Mouse (Mus musculus) cerebellum, adult 2 months (tissue): Measurements from ENCODE around the gene Per3.

Experiments used
- CTCF ChIP-seq: fragments of 200-500 bp; IDR thresholded peaks from 2 replicates; pipeline ENCODE4 v1.5.1; 2011; ENCODE audit warnings: low read depth, mild to moderate bottlenecking, control low read depth, low read length, moderate library complexity, borderline replicate concordance; ENCODE audit not compliant: insufficient read depth
- POLR2A ChIP-seq: fragments of 200-500 bp; IDR thresholded peaks from 2 replicates; pipeline ENCODE4 v1.6.1; 2011; ENCODE audit warnings: low read length, control low read depth, borderline replicate concordance; ENCODE audit not compliant: insufficient read depth

DNA sequence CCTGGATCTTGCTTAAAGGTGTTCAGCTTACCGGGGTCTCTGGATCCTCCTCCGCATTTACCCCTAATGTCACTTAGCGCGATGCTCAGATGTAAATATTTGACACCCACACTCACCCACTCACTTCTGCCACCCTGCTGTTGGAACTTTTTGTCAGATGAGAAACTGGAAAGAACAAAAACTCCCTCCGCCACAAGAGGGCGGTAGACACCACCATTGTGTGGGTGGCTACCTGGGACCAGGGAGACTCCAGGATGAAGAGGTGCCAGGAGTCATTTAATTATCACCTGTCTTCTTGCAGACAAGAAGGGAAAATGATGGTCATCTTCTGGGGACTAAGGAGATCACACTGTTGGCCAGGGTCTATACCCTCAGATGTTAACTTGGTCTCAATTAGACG, 77.9 kb downstream of the Per3 start:
- peak; percentile 76 for TF ChIP-seq CTCF
- no peak for TF ChIP-seq POLR2A
